Mouse (Mus musculus) small intestine, adult 10 weeks (tissue): Measurements from ENCODE around the gene Amn. TPM values are rescaled to one million over a fixed set of nuclear protein-coding genes. Genes with fewer than 3 reads are reported as not detected.

Source experiments
- polyA plus RNA-seq: library from polyadenylated mRNA; stranded (reverse); fragments of 350-450 nt; fragmentation: Illumina TruSeq; extraction: RNeasy Lipid Tissue Mini Kit (QIAGEN cat#74804); gene quantifications from one replicate; pipeline ENCODE4 v1.2.3, GENCODE M21; 2014; ENCODE audit warnings: low replicate concordance

The Amn gene
- 0.48 TPM for polyA plus RNA-seq

DNA sequence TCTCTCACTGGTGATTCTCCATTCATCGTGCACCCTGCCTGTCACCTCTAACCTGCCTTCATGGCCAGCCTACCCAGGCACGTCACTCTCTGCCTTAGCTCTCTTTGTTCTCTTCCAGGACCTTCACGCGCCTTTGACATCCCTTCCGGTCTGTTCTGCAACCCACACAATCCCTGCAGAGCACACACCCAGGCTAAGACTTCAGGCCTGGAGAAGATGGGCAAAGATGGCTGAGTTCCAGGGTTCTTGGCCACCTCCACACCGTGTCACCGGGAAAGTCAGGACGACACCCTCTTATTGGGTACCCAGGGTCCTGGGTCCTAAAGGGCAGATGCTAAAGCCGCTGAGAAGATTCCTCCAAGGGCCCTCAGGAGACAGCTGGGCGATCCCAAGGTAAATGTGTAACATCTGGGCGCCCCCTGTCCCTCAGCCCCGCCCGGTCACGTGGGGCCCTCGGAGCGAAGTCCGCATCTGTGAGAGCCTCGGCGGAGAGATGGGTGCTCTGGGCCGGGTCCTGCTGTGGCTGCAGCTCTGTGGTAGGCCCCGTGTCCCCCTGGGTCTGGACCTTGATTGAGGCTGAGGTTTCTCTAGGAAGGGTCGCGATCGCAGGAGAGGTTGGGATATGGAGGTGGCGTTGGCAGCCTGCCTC lies at the start of gene Amn:
TSS of gene Amn (plus strand) at position 467 of the 649 bp plus-strand sequence.

Other genes with a start within 250 kb of the Amn start
- 28.1 TPM for gene Rcor1, start 231.7 kb upstream of the Amn start, polyA plus RNA-seq
- gene Traf3, start 104.7 kb upstream of the Amn start, polyA plus RNA-seq = 8.5 TPM
- not detected for gene 4930595D18Rik, start 86.6 kb upstream of the Amn start, polyA plus RNA-seq
- gene Cdc42bpb, start 106.6 kb downstream of the Amn start, polyA plus RNA-seq = 5.4 TPM
- not detected for gene Lbhd2, start 135.7 kb downstream of the Amn start, polyA plus RNA-seq
- 6.8 TPM for gene Exoc3l4, start 145.9 kb downstream of the Amn start, polyA plus RNA-seq
- gene Tnfaip2, start 171.4 kb downstream of the Amn start, polyA plus RNA-seq = 1.4 TPM
- 0.37 TPM for gene Gm266, start 214.7 kb downstream of the Amn start, polyA plus RNA-seq